Mouse (Mus musculus) embryonic stem cell, embryonic (primary cell): ENCODE data around the gene Cnr2.

Experiments
- CTCF ChIA-PET, 4 experiments: fragments of 300-600 bp in 2 of 4; fragments of 350-600 bp in 2 of 4; sonication (Branson Sonifier 250); formaldehyde crosslinking; loops; one replicate each; lab custom pipeline; 2022; ENCODE audit warnings: inconsistent platforms in 2 of 4; lab: Charles Lee
- POLR2A ChIA-PET, 4 experiments: fragments of 300-600 bp in 2 of 4; fragments of 350-600 bp in 2 of 4; sonication (Branson Sonifier 250); formaldehyde crosslinking; loops; one replicate each; lab custom pipeline; 2022; ENCODE audit warnings: antibody characterized with exemption in 4 of 4, inconsistent platforms in 1 of 4; lab: Charles Lee

Cnr2 gene

GRCm38 (mm10) chr4:135885676-135886075 lies 9.5 kb upstream of the Cnr2 start:
- CTCF ChIA-PET = interaction anchor here in 2 of 4 experiments (0.7 to 2.0 kb wide), 6 partner anchors 13 to 168 kb away, joined by 3 to 7 read pairs (median 4); partner anchors contain the start of genes Fuca1 (in 2 of the 2) and Rpl11 (in 1 of the 2)

GRCm38 (mm10) chr4:135886184-135886583 lies 9.0 kb upstream of the Cnr2 start:
- CTCF ChIA-PET = interaction anchor here in 3 of 4 experiments (0.6 to 2.0 kb wide), 8 partner anchors 34 to 177 kb away, joined by 3 to 7 read pairs (median 3); partner anchors contain the start of genes Fuca1 (in 2 of the 3) and Rpl11 (in 1 of the 3)
- POLR2A ChIA-PET = interaction anchor here in 3 of 4 experiments (0.7 to 4.3 kb wide), 8 partner anchors 11 to 448 kb away, joined by 3 to 31 read pairs (median 4); partner anchors contain the start of genes Pnrc2 (in 2 of the 3), Fuca1 (in 1 of the 3) and Rpl11 (in 1 of the 3)

More at GRCm38 (mm10) chr4:135885676-135886075, 9.5 kb upstream of the Cnr2 start:
- POLR2A ChIA-PET = interaction anchor here in 2 of 4 experiments (0.7 to 4.3 kb wide), 11 partner anchors 10 to 168 kb away, joined by 3 to 31 read pairs (median 5); partner anchors contain the start of genes Fuca1 (in 2 of the 2), Pnrc2 (in 2 of the 2), Rpl11 (in 1 of the 2) and Srsf10 (in 1 of the 2)

- POLR2A ChIA-PET = interaction anchor here in 3 of 4 experiments (0.6 to 3.7 kb wide), 36 partner anchors 9 to 563 kb away, joined by 3 to 27 read pairs (median 4); partner anchors contain the start of genes Fuca1 (in 2 of the 3), Srsf10 (in 2 of the 3), Hmgcl (in 1 of the 3) and Pithd1 (in 1 of the 3)
- CTCF ChIA-PET = interaction anchor here (0.6 to 3.1 kb wide), 28 partner anchors 10 to 670 kb away, joined by 3 to 44 read pairs (median 4); partner anchors contain the start of gene Fuca1 (in 3 of the 4)
Observed at GRCm38 (mm10) chr4:135888448-135889057, 6.6 kb upstream of the Cnr2 start.

GRCm38 (mm10) chr4:135889146-135889883 lies 5.9 kb upstream of the Cnr2 start:
- ChIA-PET POLR2A (interaction anchor here (0.6 to 3.7 kb wide), 30 partner anchors 9 to 562 kb away, joined by 3 to 27 read pairs (median 4); partner anchors contain the start of genes Pithd1 (in 2 of the 4), Srsf10 (in 2 of the 4), Fuca1 (in 1 of the 4) and Hmgcl (in 1 of the 4)), CTCF (interaction anchor here (0.6 to 3.1 kb wide), 56 partner anchors 9 to 1061 kb away, joined by 3 to 44 read pairs (median 4); partner anchors contain the start of genes Fuca1 (in 3 of the 4), Gale (in 2 of the 4), E2f2 (in 1 of the 4) and Pnrc2 (in 1 of the 4))

GRCm38 (mm10) chr4:135889884-135890283 lies 5.3 kb upstream of the Cnr2 start:
- ChIA-PET CTCF (interaction anchor here (0.6 to 3.1 kb wide), 47 partner anchors 9 to 1061 kb away, joined by 3 to 44 read pairs (median 4); partner anchors contain the start of genes Fuca1 (in 3 of the 4), Gale (in 2 of the 4), E2f2 (in 1 of the 4) and Pnrc2 (in 1 of the 4)), POLR2A (interaction anchor here (0.6 to 3.7 kb wide), 16 partner anchors 8 to 163 kb away, joined by 3 to 27 read pairs (median 5); partner anchors contain the start of genes Srsf10 (in 2 of the 4), Fuca1 (in 1 of the 4), Hmgcl (in 1 of the 4) and Pithd1 (in 1 of the 4))

GRCm38 (mm10) chr4:135891539-135891938 lies 3.7 kb upstream of the Cnr2 start:
- CTCF ChIA-PET = interaction anchor here in 1 of 4 experiments (4.5 kb wide), 1 partner anchor 29 kb away, joined by 30 read pairs; the partner anchor contains the start of gene Fuca1
- POLR2A ChIA-PET = no interaction called here

- ChIA-PET CTCF (interaction anchor here in 3 of 4 experiments (0.6 to 4.5 kb wide), 11 partner anchors 9 to 636 kb away, joined by 3 to 30 read pairs (median 3); partner anchors contain the start of genes Fuca1 (in 1 of the 3) and Rpl11 (in 1 of the 3)), POLR2A (interaction anchor here (0.6 to 7.9 kb wide), 9 partner anchors 12 to 70 kb away, joined by 3 to 35 read pairs (median 3); partner anchors contain the start of gene Fuca1 (in 2 of the 4))
Observed at GRCm38 (mm10) chr4:135892884-135893283, 2.3 kb upstream of the Cnr2 start.

- ChIA-PET CTCF (interaction anchor here in 2 of 4 experiments (1.0 to 4.5 kb wide), 3 partner anchors 12 to 211 kb away, joined by 3 to 30 read pairs (median 3); partner anchors contain the start of gene Fuca1 (in 1 of the 2)), POLR2A (interaction anchor here (0.6 to 7.9 kb wide), 9 partner anchors 12 to 245 kb away, joined by 3 to 35 read pairs (median 9); partner anchors contain the start of gene Fuca1 (in 1 of the 4))
Observed at GRCm38 (mm10) chr4:135896157-135896556, 963 bp downstream of the Cnr2 start.

GRCm38 (mm10) chr4:135898380-135899049 lies 3.3 kb downstream of the Cnr2 start:
- ChIA-PET CTCF (interaction anchor here (0.5 to 3.9 kb wide), 21 partner anchors 9 to 545 kb away, joined by 3 to 32 read pairs (median 4); partner anchors contain the start of genes Fuca1 (in 3 of the 4), Gale (in 1 of the 4) and Hmgcl (in 1 of the 4)), POLR2A (interaction anchor here (0.6 to 7.9 kb wide), 57 partner anchors 9 to 900 kb away, joined by 3 to 40 read pairs (median 4); partner anchors contain the start of genes Fuca1 (in 3 of the 4), Hmgcl (in 2 of the 4), Srsf10 (in 2 of the 4) and Pithd1 (in 1 of the 4))

GRCm38 (mm10) chr4:135899050-135899448 lies 3.9 kb downstream of the Cnr2 start:
- POLR2A ChIA-PET = interaction anchor here in 3 of 4 experiments (0.6 to 7.9 kb wide), 42 partner anchors 9 to 603 kb away, joined by 3 to 40 read pairs (median 6); partner anchors contain the start of genes Fuca1 (in 3 of the 3), Hmgcl (in 2 of the 3), Srsf10 (in 2 of the 3) and Pithd1 (in 1 of the 3)
- CTCF ChIA-PET = interaction anchor here in 3 of 4 experiments (0.6 to 3.9 kb wide), 13 partner anchors 9 to 207 kb away, joined by 3 to 32 read pairs (median 5); partner anchors contain the start of genes Fuca1 (in 3 of the 3) and Hmgcl (in 1 of the 3)

- POLR2A ChIA-PET = interaction anchor here in 2 of 4 experiments (1.4 to 7.9 kb wide), 4 partner anchors 16 to 28 kb away, joined by 3 to 40 read pairs (median 20); partner anchors contain the start of gene Fuca1 (in 2 of the 2)
Observed at GRCm38 (mm10) chr4:135900008-135900407, 4.8 kb downstream of the Cnr2 start.

GRCm38 (mm10) chr4:135902606-135903242 lies 7.5 kb downstream of the Cnr2 start:
- POLR2A ChIA-PET = interaction anchor here in 2 of 4 experiments (0.9 to 1.4 kb wide), 2 partner anchors 8 to 14 kb away, joined by 3 read pairs; partner anchors contain the start of gene Cnr2 (in 1 of the 2)
- CTCF ChIA-PET = interaction anchor here in 3 of 4 experiments (0.6 to 1.5 kb wide), 4 partner anchors 13 to 133 kb away, joined by 3 to 4 read pairs (median 3); partner anchors contain the start of gene Fuca1 (in 1 of the 3)

More at GRCm38 (mm10) chr4:135900008-135900407, 4.8 kb downstream of the Cnr2 start:
- CTCF ChIA-PET = interaction anchor here in 1 of 4 experiments (3.9 kb wide), 1 partner anchor 21 kb away, joined by 32 read pairs; the partner anchor contains the start of gene Fuca1

GRCm38 (mm10) chr4:135904810-135905209 lies 9.6 kb downstream of the Cnr2 start:
- ChIA-PET CTCF (interaction anchor here (0.6 to 5.9 kb wide), 7 partner anchors 15 to 1169 kb away, joined by 3 to 33 read pairs (median 3); partner anchors contain the start of gene Fuca1 (in 2 of the 4)), POLR2A (interaction anchor here in 2 of 4 experiments (0.9 to 1.9 kb wide), 5 partner anchors 11 to 149 kb away, joined by 3 to 5 read pairs (median 4); partner anchors contain the start of genes Fuca1 (in 1 of the 2) and Rpl11 (in 1 of the 2))

GRCm38 (mm10) chr4:135906633-135907032 lies 11.4 kb downstream of the Cnr2 start:
- CTCF ChIA-PET = interaction anchor here in 3 of 4 experiments (0.5 to 5.9 kb wide), 7 partner anchors 13 to 133 kb away, joined by 3 to 33 read pairs (median 4); partner anchors contain the start of gene Fuca1 (in 1 of the 3)
- POLR2A ChIA-PET = interaction anchor here in 2 of 4 experiments (1.2 to 2.2 kb wide), 4 partner anchors 13 to 78 kb away, joined by 3 to 7 read pairs (median 3); partner anchors contain the start of gene Fuca1 (in 1 of the 2)
